Mouse (Mus musculus) gastrocnemius, adult 2 months (tissue): ENCODE measurements around the gene Slc28a1. TPM values are rescaled to one million over a fixed set of nuclear protein-coding genes. Genes with fewer than 3 reads are reported as not detected.

Experiments used
- DNase-seq: peaks from one replicate; pipeline ENCODE4 v3.0.0; 2022
- H3K27ac ChIP-seq: fragments of 200-600 bp; 2 replicates; pipeline ENCODE4 v1.8.1; 2022; ENCODE audit warnings: mild to moderate bottlenecking
- H3K4me3 ChIP-seq: fragments of 200-600 bp; 2 replicates; pipeline ENCODE4 v1.8.1; 2022; ENCODE audit warnings: mild to moderate bottlenecking, moderate library complexity
- CTCF ChIP-seq: fragments of 200-600 bp; IDR thresholded peaks from 2 replicates; pipeline ENCODE4 v1.8.1; 2022; ENCODE audit warnings: antibody characterized with exemption, mild to moderate bottlenecking, moderate library complexity
- intact Hi-C: fragments of 180-260 bp; cut with DNase I; formaldehyde crosslinking; loops from one replicate; pipeline ENCODE4 v1.15.1; 2025
- total RNA-seq, 2 experiments: library from RNA; stranded (reverse); gene quantifications; 2 replicates each; pipeline ENCODE4 v1.2.3; 2021

The Slc28a1 gene
- total RNA-seq, 2 experiments from 2014 or later = 0.26 to 0.47 TPM

DNA sequence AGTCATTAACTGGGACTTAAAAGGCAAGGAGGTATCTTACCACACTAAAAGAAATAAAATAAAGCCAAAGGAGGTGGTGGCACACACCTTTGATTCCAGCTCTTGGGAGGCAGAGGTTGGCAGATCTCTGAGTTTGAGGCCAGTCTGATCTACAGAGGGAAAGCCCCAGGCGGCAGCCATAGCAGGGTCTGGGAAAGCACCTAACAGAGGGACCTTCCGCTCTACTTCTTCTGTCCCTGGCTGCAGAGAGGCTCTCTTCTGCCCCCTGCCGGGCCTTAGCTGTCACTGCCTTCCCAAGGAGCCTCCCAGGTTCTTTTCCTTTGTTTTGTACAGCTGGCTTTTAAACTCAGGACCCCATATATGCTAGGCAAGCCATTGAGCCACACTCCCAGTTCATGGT lies 40.4 kb downstream of the Slc28a1 start:
- H3K27ac ChIP-seq = peak overlapping the region; percentile 51
- peak; percentile 65 for DNase-seq
- intact Hi-C loops = loop anchor here (1.0 to 10.0 kb wide), 3 partner anchors 269 to 420 kb away; no protein-coding TSS in a partner anchor
- H3K4me3 ChIP-seq = no peak overlapping the region; the same call in 1 of the 2 replicates
- TF ChIP-seq CTCF = no peak; the same call in 1 of the 2 replicates

DNA sequence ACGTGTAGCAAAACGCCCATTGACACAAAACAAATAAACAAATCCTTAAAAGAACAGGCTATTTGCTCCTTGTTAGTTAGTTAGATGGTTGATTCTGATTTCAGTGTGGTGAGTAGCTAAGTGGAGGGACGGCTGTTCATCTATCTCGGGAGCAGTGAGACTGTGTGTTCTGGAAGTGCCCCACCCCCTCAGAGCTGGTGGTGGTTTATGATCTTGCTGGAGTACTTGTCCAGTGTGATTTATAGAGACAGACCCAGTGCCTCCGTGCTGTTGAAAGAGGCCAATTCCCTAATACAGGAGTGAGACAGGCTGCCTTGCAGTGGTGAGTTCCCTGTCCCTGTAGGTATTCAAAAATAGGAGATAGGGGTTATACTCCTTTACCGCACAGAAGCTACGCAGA lies 44.3 kb downstream of the Slc28a1 start:
- no peak overlapping the region for H3K27ac ChIP-seq
- no peak overlapping the region for H3K4me3 ChIP-seq
- DNase-seq = no peak
- no peak for TF ChIP-seq CTCF
- intact Hi-C loops = loop anchor here (10.0 kb wide), 1 partner anchor 424 kb away; no protein-coding TSS in a partner anchor

GRCm38 (mm10) chr7:81161666-81162065 lies 47.1 kb downstream of the Slc28a1 start:
- TF ChIP-seq CTCF = peak; percentile 56
- intact Hi-C loops = no loop called here
- Histone ChIP-seq H3K4me3 (no peak overlapping the region), H3K27ac (no peak overlapping the region)
- peak; percentile 53 for DNase-seq

- peak; percentile 89 for TF ChIP-seq CTCF
- DNase-seq = peak; percentile 80
- no peak overlapping the region for H3K27ac ChIP-seq
- no peak overlapping the region for H3K4me3 ChIP-seq
- intact Hi-C loops = no loop called here
Measured at GRCm38 (mm10) chr7:81162345-81162744, 47.7 kb downstream of the Slc28a1 start.

GRCm38 (mm10) chr7:81164411-81164810 lies 49.8 kb downstream of the Slc28a1 start:
- Histone ChIP-seq H3K27ac (no peak overlapping the region), H3K4me3 (no peak overlapping the region)
- intact Hi-C loops = no loop called here
- no peak for DNase-seq
- no peak for TF ChIP-seq CTCF

GRCm38 (mm10) chr7:81167124-81167523 lies 52.5 kb downstream of the Slc28a1 start:
- TF ChIP-seq CTCF = peak; percentile 84
- intact Hi-C loops = loop anchor here (1.0 to 5.0 kb wide), 2 partner anchors 45 to 169 kb away; partner anchors contain the start of gene Pde8a
- H3K27ac ChIP-seq = no peak overlapping the region
- peak; percentile 56 for DNase-seq
- H3K4me3 ChIP-seq = no peak overlapping the region

DNA sequence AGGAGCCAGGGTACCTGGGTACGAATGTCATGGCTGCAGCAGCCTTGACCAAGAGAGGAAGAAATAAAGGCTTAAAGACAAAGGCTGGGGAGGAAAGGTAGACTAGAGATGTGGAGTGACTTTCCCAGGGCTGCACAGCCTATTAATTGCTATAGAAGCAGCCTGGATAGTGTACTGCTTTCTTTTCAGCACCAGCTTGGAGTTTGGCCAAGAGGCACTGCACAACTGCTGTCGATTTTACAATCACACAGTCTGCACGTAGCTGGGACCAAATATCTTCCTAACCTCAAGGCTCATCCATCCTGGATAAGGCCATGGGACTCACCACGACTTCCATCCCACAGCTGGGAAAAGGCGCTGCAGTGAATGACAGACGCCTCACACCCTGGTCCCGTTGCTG lies 54.8 kb downstream of the Slc28a1 start:
- no peak for TF ChIP-seq CTCF
- no peak overlapping the region for H3K4me3 ChIP-seq
- no peak for DNase-seq
- intact Hi-C loops = loop anchor here (5.0 kb wide), 1 partner anchor 43 kb away; the partner anchor contains the start of gene Pde8a
- H3K27ac ChIP-seq = no peak overlapping the region

- no peak overlapping the region for H3K4me3 ChIP-seq
Measured at GRCm38 (mm10) chr7:81173931-81174330, 59.3 kb downstream of the Slc28a1 start.

DNA sequence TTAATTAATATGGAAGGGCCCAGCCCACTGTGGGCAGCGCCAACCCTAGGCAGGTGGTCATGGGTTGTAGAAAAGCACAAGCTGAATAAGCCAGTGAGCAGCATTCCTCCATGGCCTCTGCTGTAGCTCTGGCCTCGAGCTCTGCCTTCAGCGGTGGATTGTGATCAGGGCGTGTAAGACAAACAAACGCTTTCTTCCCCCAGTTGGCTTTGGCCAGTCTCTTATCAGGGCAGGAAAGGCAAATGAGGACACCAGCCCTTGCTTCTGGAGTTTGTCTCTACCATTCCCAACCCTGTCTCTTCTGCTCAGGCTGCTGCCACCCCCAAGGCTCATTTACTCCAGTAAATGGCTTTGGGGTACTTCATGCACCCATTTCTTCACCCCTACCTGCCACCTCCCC lies 60.1 kb downstream of the Slc28a1 start:
- no peak overlapping the region for H3K4me3 ChIP-seq
- intact Hi-C loops = no loop called here
- DNase-seq = no peak
- no peak overlapping the region for H3K27ac ChIP-seq
- TF ChIP-seq CTCF = no peak

More at GRCm38 (mm10) chr7:81173931-81174330, 59.3 kb downstream of the Slc28a1 start:
- no peak overlapping the region for H3K27ac ChIP-seq
- TF ChIP-seq CTCF = no peak
- intact Hi-C loops = no loop called here
- DNase-seq = no peak

GRCm38 (mm10) chr7:81176187-81176769 lies 61.7 kb downstream of the Slc28a1 start:
- TF ChIP-seq CTCF = no peak
- H3K27ac ChIP-seq = no peak overlapping the region
- intact Hi-C loops = no loop called here
- DNase-seq = peak; percentile 32
- H3K4me3 ChIP-seq = no peak overlapping the region

DNA sequence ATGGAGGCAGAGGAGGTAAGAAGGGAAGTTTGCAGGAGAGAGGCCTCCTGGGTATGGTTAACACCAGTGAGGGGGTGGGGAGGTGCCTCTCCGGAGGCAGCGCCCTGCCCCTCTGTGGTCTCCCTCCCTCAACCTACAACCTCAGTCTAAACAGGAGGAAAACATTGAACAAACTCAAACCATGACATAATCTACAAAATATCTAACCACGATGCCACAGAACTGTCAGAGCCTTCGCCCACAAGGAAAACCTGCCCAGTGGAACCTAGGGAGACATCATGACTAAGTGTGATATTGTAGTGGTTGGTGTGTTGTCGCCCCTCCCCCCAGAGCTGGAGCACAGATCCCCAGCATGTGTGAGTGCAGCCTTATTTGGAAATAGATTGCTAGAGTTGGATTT lies 64.9 kb downstream of the Slc28a1 start:
- intact Hi-C loops = no loop called here
- no peak for TF ChIP-seq CTCF
- no peak overlapping the region for H3K27ac ChIP-seq
- peak; percentile 36 for DNase-seq
- H3K4me3 ChIP-seq = no peak overlapping the region

GRCm38 (mm10) chr7:81182492-81183175 lies 68.0 kb downstream of the Slc28a1 start:
- TF ChIP-seq CTCF = no peak
- intact Hi-C loops = no loop called here
- Histone ChIP-seq H3K4me3 (no peak overlapping the region), H3K27ac (peak overlapping the region; percentile 78)
- DNase-seq = peak; percentile 54

- TF ChIP-seq CTCF = no peak
- no peak for DNase-seq
- peak overlapping the region; percentile 78 for H3K27ac ChIP-seq
- intact Hi-C loops = no loop called here
- no peak overlapping the region for H3K4me3 ChIP-seq
Measured at GRCm38 (mm10) chr7:81183181-81183580, 68.6 kb downstream of the Slc28a1 start.
